Mouse (Mus musculus) layer of hippocampus, adult 11-12 months (tissue): Measurements from ENCODE around the gene Olfr223.
"Not testable (repeated sequence)": the region's sequence is repeated elsewhere in the genome, so short reads cannot be mapped to it uniquely, and the experiment has no call there.

Source experiments
- DNase-seq: peaks from one replicate; pipeline ENCODE4 v3.0.0; 2022; ENCODE audit warnings: low spot score

Gene Olfr223

GRCm38 (mm10) chr11:59593189-59593588 lies at the start of gene Olfr223:
Gene Olfr223 (minus strand): TSS chr11:59593289.
- no peak for DNase-seq

DNA sequence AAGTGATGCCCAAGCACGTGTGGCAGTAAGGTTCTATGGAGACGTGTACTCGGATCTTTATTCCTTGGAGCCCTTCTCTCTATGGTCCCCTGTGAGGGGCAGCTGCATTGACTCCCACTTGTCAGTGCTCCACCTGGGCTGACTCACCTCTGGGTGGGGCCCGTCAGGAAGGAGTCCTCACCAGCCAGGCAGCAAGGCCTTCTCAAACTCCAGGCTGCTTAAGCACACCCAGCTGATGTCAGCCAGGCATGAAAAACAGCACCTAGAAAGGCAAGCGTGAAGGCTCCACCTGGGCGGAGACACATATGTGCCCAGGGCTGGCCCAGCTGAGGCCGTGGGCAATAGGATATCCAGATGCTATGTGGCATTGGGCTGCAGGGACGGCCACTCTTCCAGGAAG lies 49.3 kb upstream of the Olfr223 start:
- no peak for DNase-seq

- no peak for DNase-seq
These were observed 48.1 kb upstream of the Olfr223 start for GRCm38 (mm10) chr11:59641227-59641626.

- no peak for DNase-seq
These were observed 47.0 kb upstream of the Olfr223 start for GRCm38 (mm10) chr11:59639957-59640643.

DNA sequence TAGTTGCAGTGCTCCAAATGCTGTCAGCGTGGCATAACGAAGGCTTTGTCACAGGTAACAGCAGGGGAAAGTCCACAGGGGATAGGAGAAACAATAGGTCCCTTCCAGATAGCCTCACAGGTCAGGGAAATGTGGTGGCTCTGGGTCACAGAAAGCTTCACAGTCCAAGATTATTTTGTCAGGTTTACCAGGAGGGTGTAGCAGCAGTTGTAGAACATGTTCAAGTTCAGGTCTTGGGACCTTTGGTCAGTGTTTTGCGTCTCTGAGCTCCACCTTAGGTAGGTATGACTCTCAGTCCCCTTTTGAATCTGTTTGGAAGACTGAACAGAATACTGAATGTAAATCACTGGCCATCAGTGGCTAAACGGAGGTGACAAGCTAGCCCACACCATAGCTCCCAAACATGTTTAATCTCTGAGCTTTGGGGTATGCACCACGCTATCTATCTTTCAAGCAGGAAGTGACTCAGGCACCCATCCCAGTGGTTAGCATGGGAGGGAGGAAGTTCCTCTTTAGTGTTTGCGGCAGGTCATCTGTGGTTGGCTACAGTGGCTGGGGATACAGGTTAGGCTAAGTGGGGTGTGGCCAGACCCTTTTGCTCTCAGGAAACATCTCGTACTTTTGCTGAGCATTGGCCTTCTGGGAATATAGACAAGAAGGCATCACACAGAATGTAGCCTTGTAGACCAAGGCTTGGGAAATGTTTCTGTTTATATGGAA lies 43.8 kb upstream of the Olfr223 start:
- DNase-seq = no peak

- no peak for DNase-seq
These were observed 43.0 kb upstream of the Olfr223 start for GRCm38 (mm10) chr11:59635821-59636694.

DNA sequence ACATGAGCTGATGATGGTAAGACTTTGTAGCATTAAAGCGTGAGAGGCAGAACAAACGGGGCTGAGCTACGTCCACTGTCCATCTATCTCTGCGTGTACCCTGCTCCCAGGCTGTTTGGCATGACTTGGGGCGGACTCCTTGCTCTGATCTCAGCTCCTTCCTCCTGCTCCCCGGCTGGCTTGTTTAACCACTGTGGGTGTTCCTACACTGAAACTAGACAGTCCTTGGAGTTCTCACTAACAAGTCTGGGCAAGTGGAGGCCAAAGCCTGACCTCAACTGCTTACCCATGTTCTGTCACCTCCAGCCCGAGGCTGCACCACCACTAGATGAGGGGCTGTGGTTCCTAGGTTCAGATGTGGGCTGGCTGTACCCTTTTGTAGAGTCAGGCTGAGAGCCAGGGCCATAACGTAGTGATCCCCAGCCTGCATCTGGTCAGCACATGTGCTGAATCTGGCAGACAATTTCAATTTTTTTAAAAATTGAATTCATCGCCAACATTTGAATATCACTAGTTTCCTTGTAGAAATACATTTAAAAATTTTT lies 42.2 kb upstream of the Olfr223 start:
- no peak for DNase-seq

GRCm38 (mm10) chr11:59634001-59634660 lies 41.0 kb upstream of the Olfr223 start:
- DNase-seq = no peak

DNA sequence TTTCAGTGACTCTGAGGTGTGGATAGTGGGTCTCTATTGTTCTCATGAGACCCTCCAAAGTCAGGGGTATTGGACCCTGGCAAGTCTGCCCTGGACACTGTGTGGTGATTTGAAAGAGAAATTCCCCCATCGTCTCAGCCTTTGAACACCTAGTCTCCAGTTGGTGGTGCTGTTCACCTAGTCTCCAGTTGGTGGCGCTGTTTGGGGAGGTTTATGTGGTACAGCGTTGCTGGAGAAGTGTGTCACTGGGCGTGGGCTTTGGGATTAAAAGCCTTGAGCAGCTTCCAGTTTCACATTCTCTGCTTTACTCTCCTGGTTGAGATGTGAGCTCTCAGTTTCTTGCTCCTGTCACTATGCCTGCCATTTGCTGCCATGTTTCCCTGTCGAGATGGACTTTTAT lies 39.9 kb upstream of the Olfr223 start:
- peak; percentile 55 for DNase-seq

GRCm38 (mm10) chr11:59631980-59632379 lies 38.9 kb upstream of the Olfr223 start:
- DNase-seq = no peak

DNA sequence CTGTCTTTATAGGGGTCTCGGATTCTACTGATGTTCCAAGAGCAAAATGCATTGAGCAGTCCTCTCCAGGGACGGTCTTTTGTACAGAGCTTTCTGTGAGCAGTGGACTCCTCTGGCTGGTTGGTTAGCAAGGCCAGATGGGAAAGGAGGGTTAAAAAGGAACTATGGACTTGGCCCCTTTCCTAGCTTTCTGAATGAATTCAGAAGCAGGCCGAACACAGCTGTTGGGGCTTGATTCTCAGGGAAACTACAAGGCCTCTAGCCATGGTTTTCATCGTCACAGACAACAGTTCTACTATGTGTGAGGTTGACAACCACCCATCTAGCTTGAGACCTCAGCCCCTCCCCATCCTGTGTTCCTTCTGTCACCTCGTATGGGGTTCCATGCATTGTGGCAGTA lies 36.8 kb upstream of the Olfr223 start:
- DNase-seq = no peak

GRCm38 (mm10) chr11:59628177-59628576 lies 35.1 kb upstream of the Olfr223 start:
- no peak for DNase-seq

- DNase-seq = no peak
These were observed 33.1 kb upstream of the Olfr223 start for GRCm38 (mm10) chr11:59626192-59626591.

DNA sequence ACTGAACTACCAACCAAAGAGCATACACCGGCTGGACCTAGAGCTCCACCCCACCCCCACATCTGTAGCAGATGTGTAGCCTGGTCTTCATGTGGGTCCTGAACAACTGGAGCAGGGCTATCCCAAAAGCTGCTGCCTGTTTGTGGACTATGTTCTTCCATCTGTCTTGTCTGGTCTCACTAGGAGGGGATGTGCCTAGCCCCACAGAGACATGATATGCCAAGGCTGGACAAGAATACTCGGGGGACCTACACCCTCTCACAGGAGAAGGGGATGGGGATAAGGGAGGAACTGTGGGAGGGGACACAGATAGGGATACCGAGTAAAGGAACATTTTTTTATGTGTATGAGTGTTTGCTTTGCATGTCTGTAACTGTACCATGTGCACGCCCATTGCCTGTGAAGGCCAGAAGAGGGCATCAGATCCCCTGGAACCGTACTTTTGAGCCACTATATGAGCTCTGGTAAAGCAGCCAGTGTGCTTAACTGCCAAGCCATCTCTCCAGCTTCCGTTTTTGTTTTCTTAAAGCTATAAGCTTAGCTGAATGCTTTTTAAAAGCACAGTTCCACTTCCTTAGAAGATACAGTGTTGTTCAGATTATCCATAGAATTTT lies 31.0 kb upstream of the Olfr223 start:
- DNase-seq = peak; percentile 70

DNA sequence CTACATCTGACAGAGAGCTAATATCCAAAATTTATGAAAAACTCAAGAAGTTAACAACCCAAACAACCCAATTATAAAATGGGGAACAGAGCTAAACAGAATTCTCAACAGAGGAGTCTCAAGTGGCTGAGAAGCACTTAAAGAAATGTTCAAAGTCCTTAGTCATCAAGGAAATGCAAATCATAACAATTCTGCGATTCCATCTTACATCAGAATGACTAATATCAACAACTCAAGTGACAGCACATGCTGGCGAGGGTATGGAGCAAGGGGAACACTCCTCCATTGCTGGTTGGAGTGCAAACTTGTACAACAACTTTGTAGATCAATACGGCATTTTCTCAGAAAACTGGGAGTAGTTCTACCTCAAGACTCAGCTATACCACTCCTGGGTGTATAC lies 29.1 kb upstream of the Olfr223 start:
- no peak for DNase-seq

DNA sequence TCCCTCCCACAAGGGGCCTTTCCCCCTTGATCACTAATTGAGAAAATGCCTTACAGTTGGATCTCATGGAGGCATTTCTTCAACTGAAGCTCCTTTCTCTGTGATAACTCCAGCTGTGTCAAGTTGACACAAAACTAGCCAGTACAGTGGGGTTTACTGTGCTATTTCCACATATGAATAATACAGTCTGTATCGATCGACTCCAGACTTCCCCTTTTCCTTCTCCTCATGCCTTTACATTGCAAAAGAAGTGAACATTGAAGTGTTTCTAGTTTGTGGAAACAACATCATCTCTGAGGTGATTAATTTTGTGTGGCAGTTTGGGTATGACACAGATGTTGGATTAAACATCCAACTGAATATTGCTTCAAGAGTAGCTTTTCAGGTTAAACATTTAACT lies 23.9 kb upstream of the Olfr223 start:
- not testable (repeated sequence) for DNase-seq

DNA sequence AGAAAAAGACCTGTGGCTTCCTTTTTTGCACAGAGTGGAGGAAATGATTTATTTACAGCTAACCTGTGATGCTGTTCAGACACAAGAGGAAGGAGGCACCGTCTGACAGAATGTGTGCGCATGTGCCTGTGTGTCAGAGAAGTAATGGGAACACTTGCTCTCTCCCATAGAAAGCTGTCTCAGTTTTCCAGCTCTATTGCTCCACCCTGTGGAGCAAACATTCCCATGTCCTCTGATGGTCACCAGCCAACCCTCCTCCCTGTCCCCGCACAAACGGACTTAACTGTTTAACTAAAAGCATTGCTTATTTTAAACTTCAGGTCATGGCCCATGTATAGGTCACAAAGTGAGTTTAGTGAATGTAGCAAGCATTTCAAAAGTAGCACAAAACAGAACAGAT lies 21.0 kb upstream of the Olfr223 start:
- peak; percentile 54 for DNase-seq

- DNase-seq = no peak
These were observed 18.6 kb upstream of the Olfr223 start for GRCm38 (mm10) chr11:59611646-59612045.

DNA sequence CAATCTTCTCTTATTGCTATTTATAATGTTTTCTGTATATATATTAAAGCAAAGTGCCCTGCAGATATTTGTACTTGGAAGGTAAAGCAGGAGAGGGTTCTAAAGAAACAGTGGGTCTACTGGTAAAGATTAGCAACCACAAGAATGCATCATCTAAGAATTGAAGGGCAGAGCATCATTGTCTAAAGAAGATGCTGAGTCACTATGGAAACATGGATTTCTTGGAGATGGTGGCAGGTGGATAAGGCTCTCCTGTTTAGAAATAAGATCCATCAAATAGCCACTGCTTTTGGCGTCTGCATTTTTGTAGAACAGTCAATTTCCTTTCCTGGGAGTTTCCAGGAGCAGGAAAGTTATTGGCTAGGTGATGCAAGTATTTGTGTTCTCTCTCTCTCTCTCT lies 9.2 kb upstream of the Olfr223 start:
- no peak for DNase-seq

DNA sequence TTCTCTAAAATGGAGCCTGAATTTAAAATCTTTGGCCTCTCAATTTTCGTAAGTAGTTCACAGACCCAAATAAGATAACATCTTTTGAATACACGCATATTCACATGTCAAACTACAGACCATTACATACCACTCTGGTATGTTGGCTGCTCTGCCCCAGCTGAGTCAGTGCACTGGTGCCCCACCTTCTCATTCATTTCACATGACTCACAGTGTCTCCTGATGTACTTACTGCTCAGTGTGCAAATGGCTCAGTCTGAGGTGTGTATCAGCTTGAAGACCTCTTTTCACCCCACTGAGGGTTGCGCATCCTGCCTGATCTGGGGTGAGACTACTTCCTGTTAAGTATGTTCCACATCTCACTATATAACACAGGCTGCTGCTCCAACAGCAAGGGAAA lies 7.8 kb upstream of the Olfr223 start:
- DNase-seq = no peak

GRCm38 (mm10) chr11:59599211-59599610 lies 6.1 kb upstream of the Olfr223 start:
- DNase-seq = no peak

DNA sequence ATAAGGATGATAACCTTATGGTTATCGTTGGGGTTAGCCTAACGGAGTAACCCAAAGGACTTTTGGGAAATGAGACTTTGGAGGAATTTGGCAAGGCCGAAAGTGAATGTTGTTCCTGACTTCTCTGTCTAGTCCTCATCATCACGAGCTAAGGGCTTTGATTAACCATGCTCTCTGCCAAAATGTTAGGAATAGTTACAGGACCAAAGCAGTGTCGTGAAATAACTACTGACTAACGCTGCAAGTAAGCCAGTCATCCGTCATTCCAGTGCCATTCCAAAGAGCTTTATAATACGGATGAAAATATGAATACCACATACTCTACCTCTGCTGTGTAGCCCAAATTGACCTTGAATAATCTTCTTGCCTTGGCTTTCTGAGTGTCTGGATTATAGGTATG lies 3.9 kb upstream of the Olfr223 start:
- DNase-seq = no peak
